Mouse (Mus musculus) layer of hippocampus, adult 18-20 months (tissue): ENCODE results near the gene Irak1. TPM values are rescaled to one million over a fixed set of nuclear protein-coding genes. Genes with fewer than 3 reads are reported as not detected.

Source experiments
- DNase-seq, 2 experiments: peaks; one replicate each; pipeline ENCODE4 v3.0.0; 2022; ENCODE audit warnings: low spot score in 2 of 2
- microRNA-seq, 2 experiments: library from miRNA; unstranded; fragments of <30 nt; microRNA quantifications; one replicate each; pipeline ENCODE4 v1.2.0; 2021
- total RNA-seq, 2 experiments: library from RNA; stranded (reverse); gene quantifications; 2 replicates each; pipeline ENCODE4 v1.2.3; 2021

The Irak1 gene
- total RNA-seq, 2 experiments from 2014 or later, result 50.1 to 55.4 TPM

- DNase-seq, result peak; percentile 86 to 93
Measured at GRCm38 (mm10) chrX:73966248-73967176, 57.2 kb downstream of the Irak1 start, which contains the start of gene Hcfc1. TSS of gene Hcfc1 (minus strand) at chrX:73966357.

GRCm38 (mm10) chrX:73965307-73965706, 58.4 kb downstream of the Irak1 start:
- peak; percentile 61 to 79 for DNase-seq

GRCm38 (mm10) chrX:73964363-73964762, 59.4 kb downstream of the Irak1 start:
- no peak for DNase-seq

Small RNAs within 50 kb of the gene (microRNA-seq; reads per million reads assigned to microRNA genes)
- 6.0 to 10.1 reads per million in 2 experiments for gene Mir5132
- gene Mir718, result 0.49 to 0.78 reads per million in 2 experiments

Other genes with a start within 250 kb of the Irak1 start
- gene Srpk3, start 249.5 kb downstream of the Irak1 start, total RNA-seq, result 1 to 10 TPM; 2.7 to 6.3 TPM
- 100 to 1,000 TPM; 194 to 204 TPM for gene Idh3g, start 237.0 kb downstream of the Irak1 start, total RNA-seq
- 10 to 100 TPM; 87.4 to 87.6 TPM for gene Ssr4, start 236.9 kb downstream of the Irak1 start, total RNA-seq
- gene Pdzd4, start 198.9 kb downstream of the Irak1 start, total RNA-seq, result 100 to 1,000 TPM in 1 of 2 experiments, 10 to 100 TPM in 1; 95.8 to 104 TPM
- gene Avpr2, start 131.8 kb downstream of the Irak1 start, total RNA-seq, result not detected
- 100 to 1,000 TPM; 118 to 119 TPM for gene L1cam, start 127.8 kb downstream of the Irak1 start, total RNA-seq
- 1 to 10 TPM; 4.3 to 4.4 TPM for gene Arhgap4, start 102.0 kb downstream of the Irak1 start, total RNA-seq
- 10 to 100 TPM; 57.7 to 61.3 TPM for gene Naa10, start 102.0 kb downstream of the Irak1 start, total RNA-seq
- gene Renbp, start 93.1 kb downstream of the Irak1 start, total RNA-seq, result 1 to 10 TPM; 5.4 to 5.5 TPM
- gene Hcfc1, start 57.6 kb downstream of the Irak1 start, total RNA-seq, result 10 to 100 TPM; 71.8 to 73.2 TPM
- under 1 TPM; 0.51 to 0.62 TPM for gene Opn1mw, start 103.5 kb upstream of the Irak1 start, total RNA-seq
- 10 to 100 TPM; 95.9 to 97.0 TPM for gene Mecp2, start 111.4 kb upstream of the Irak1 start, total RNA-seq
- gene Tex28, start 143.9 kb upstream of the Irak1 start, total RNA-seq, result not detected
- gene Tktl1, start 153.3 kb upstream of the Irak1 start, total RNA-seq, result not detected
- 10 to 100 TPM; 44.8 to 52.5 TPM for gene Flna, start 225.9 kb upstream of the Irak1 start, total RNA-seq
- gene Emd, start 230.8 kb upstream of the Irak1 start, total RNA-seq, result 10 to 100 TPM; 37.2 to 43.0 TPM
- gene Rpl10, start 246.9 kb upstream of the Irak1 start, total RNA-seq, result 100 to 1,000 TPM; 185 to 211 TPM